Mouse (Mus musculus) midbrain, embryonic 10.5 days (tissue): Measurements from ENCODE around the gene Slc25a11. TPM values are rescaled to one million over a fixed set of nuclear protein-coding genes. Genes with fewer than 3 reads are reported as not detected.
A peak's percentile ranks its signal among the peaks of the same experiment; 100 is the strongest.

Experiments
- DNase-seq: peaks from one replicate; pipeline ENCODE4 v3.0.0-alpha.2; 2017; ENCODE audit warnings: low spot score
- H3K27ac ChIP-seq: fragments of 300-500 bp; sonication (generic); replicated peaks from 2 replicates; pipeline ENCODE4 v1.5.1; 2016; ENCODE audit warnings: mild to moderate bottlenecking
- H3K27me3 ChIP-seq: fragments of 300-500 bp; sonication (generic); 2 replicates; pipeline ENCODE4 v1.6.1; 2016; ENCODE audit warnings: low read depth, mild to moderate bottlenecking; ENCODE audit not compliant: poor library complexity, severe bottlenecking
- H3K36me3 ChIP-seq: fragments of 300-500 bp; sonication (generic); 2 replicates; pipeline ENCODE4 v1.6.1; 2016; ENCODE audit warnings: mild to moderate bottlenecking, moderate library complexity
- H3K4me1 ChIP-seq: fragments of 300-500 bp; sonication (generic); 2 replicates; pipeline ENCODE4 v1.6.1; 2016
- H3K4me3 ChIP-seq: fragments of 300-500 bp; sonication (generic); 2 replicates; pipeline ENCODE4 v1.5.1; 2016; ENCODE audit warnings: mild to moderate bottlenecking, moderate library complexity
- H3K9me3 ChIP-seq: fragments of 300-500 bp; sonication (generic); replicated peaks from 2 replicates; pipeline ENCODE4 v1.6.1; 2016; ENCODE audit warnings: mild to moderate bottlenecking
- WGBS: fragments of 180-500 bp; shearing (Covaris S2); methylation state at CpG from one replicate; pipeline ENCODE4 v1.1.7; 2016; 5-methylcytosine and 5-hydroxymethylcytosine counted together
- polyA plus RNA-seq: library from polyadenylated mRNA; unstranded; fragments of >200 nt; fragmentation: Nextera tagmentation; extraction: Ambion mirVana; gene quantifications from 2 replicates; pipeline ENCODE4 v1.2.1, GENCODE M21; 2016

Gene Slc25a11
- polyA plus RNA-seq, 1 experiment from 2014 or later = 142 TPM

- Histone ChIP-seq H3K4me1 (peaks cover 11% of the 10 kb centered on the region), H3K27ac (no peak overlapping the region), H3K9me3 (no peaks in the 10 kb centered on the region), H3K36me3 (peaks cover 39% of the 10 kb centered on the region), H3K4me3 (no peak overlapping the region), H3K27me3 (no peaks in the 10 kb centered on the region)
- 82% methylated on average over 6 of the region's 6 CpGs for WGBS
- DNase-seq = no peak
Observed at GRCm38 (mm10) chr11:70597301-70597700, 50.0 kb downstream of the Slc25a11 start.

- DNase-seq = no peak
Observed at GRCm38 (mm10) chr11:70596094-70596493, 51.2 kb downstream of the Slc25a11 start.

GRCm38 (mm10) chr11:70595638-70596037, 51.6 kb downstream of the Slc25a11 start:
- H3K27me3 ChIP-seq = no peaks in the 10 kb centered on the region
- no peak overlapping the region for H3K4me3 ChIP-seq
- no peak overlapping the region for H3K27ac ChIP-seq
- peaks cover 11% of the 10 kb centered on the region for H3K4me1 ChIP-seq
- no peak for DNase-seq
- H3K9me3 ChIP-seq = no peaks in the 10 kb centered on the region
- 82% methylated on average over 2 of the region's 2 CpGs for WGBS
- H3K36me3 ChIP-seq = peaks cover 27% of the 10 kb centered on the region

More at GRCm38 (mm10) chr11:70596094-70596493, 51.2 kb downstream of the Slc25a11 start:
- peak overlapping the region; percentile 59; the same call in 1 of the 2 replicates for H3K27ac ChIP-seq
- peaks cover 27% of the 10 kb centered on the region for H3K36me3 ChIP-seq
- peaks cover 11% of the 10 kb centered on the region for H3K4me1 ChIP-seq
- 56% methylated on average over 4 of the region's 4 CpGs for WGBS
- H3K4me3 ChIP-seq = 0 out of 2 replicates have a peak overlapping the region, but pooled peaks have one; percentile 16
- H3K27me3 ChIP-seq = no peaks in the 10 kb centered on the region
- H3K9me3 ChIP-seq = no peaks in the 10 kb centered on the region

GRCm38 (mm10) chr11:70594253-70594989, 52.9 kb downstream of the Slc25a11 start:
- Histone ChIP-seq H3K27ac (no peak overlapping the region), H3K4me1 (peaks cover 11% of the 10 kb centered on the region), H3K27me3 (no peaks in the 10 kb centered on the region), H3K36me3 (peaks cover 25% of the 10 kb centered on the region), H3K9me3 (no peaks in the 10 kb centered on the region), H3K4me3 (no peak overlapping the region)
- DNase-seq = no peak
- WGBS = 85% methylated on average over 15 of the region's 15 CpGs

Other genes with a start within 250 kb of the Slc25a11 start
- gene Pelp1, start 237.4 kb downstream of the Slc25a11 start, polyA plus RNA-seq = 52.2 and 53.2 TPM in 2 replicates
- gene Arrb2, start 214.8 kb downstream of the Slc25a11 start, polyA plus RNA-seq = 28.3 and 37.4 TPM in 2 replicates
- gene Med11, start 195.6 kb downstream of the Slc25a11 start, polyA plus RNA-seq = 39.7 and 44.6 TPM in 2 replicates
- 0.14 and 0.40 TPM in 2 replicates for gene Zmynd15, start 188.0 kb downstream of the Slc25a11 start, polyA plus RNA-seq
- gene Cxcl16, start 187.5 kb downstream of the Slc25a11 start, polyA plus RNA-seq = 0.46 and 0.63 TPM in 2 replicates
- 0.22 TPM in 1 of 2 replicates, not detected in the other for gene Tm4sf5, start 142.2 kb downstream of the Slc25a11 start, polyA plus RNA-seq
- gene Vmo1, start 132.9 kb downstream of the Slc25a11 start, polyA plus RNA-seq = not detected in 2 replicates
- gene Gltpd2, start 128.3 kb downstream of the Slc25a11 start, polyA plus RNA-seq = 0.15 and 0.25 TPM in 2 replicates
- 1,085 and 1,129 TPM in 2 replicates for gene Psmb6, start 122.1 kb downstream of the Slc25a11 start, polyA plus RNA-seq
- not detected in 2 replicates for gene Gm40193, start 114.5 kb downstream of the Slc25a11 start, polyA plus RNA-seq
- gene Pld2, start 107.4 kb downstream of the Slc25a11 start, polyA plus RNA-seq = 3.5 and 4.1 TPM in 2 replicates
- gene Mink1, start 84.6 kb downstream of the Slc25a11 start, polyA plus RNA-seq = 10.3 and 12.6 TPM in 2 replicates
- not detected in 2 replicates for gene 4930544D05Rik, start 31.6 kb downstream of the Slc25a11 start, polyA plus RNA-seq
- gene Chrne, start 28.3 kb downstream of the Slc25a11 start, polyA plus RNA-seq = not detected in 2 replicates
- gene Gp1ba, start 8.4 kb downstream of the Slc25a11 start, polyA plus RNA-seq = 0.44 and 0.48 TPM in 2 replicates
- 85.6 and 96.3 TPM in 2 replicates for gene Rnf167, start 244 bp downstream of the Slc25a11 start, polyA plus RNA-seq
- gene Pfn1, start 7.2 kb upstream of the Slc25a11 start, polyA plus RNA-seq = 1,553 and 1,733 TPM in 2 replicates
- gene Eno3, start 9.7 kb upstream of the Slc25a11 start, polyA plus RNA-seq = 22.6 and 32.8 TPM in 2 replicates
- gene Spag7, start 21.9 kb upstream of the Slc25a11 start, polyA plus RNA-seq = 186 TPM in 2 replicates
- gene Camta2, start 40.6 kb upstream of the Slc25a11 start, polyA plus RNA-seq = 9.8 and 12.4 TPM in 2 replicates
- gene Inca1, start 52.7 kb upstream of the Slc25a11 start, polyA plus RNA-seq = 1.00 and 1.3 TPM in 2 replicates
- 1.8 and 2.0 TPM in 2 replicates for gene Kif1c, start 53.1 kb upstream of the Slc25a11 start, polyA plus RNA-seq
- 6.9 and 10.2 TPM in 2 replicates for gene Zfp3, start 116.7 kb upstream of the Slc25a11 start, polyA plus RNA-seq
- not detected in 2 replicates for gene Scimp, start 165.1 kb upstream of the Slc25a11 start, polyA plus RNA-seq
- gene Rabep1, start 197.3 kb upstream of the Slc25a11 start, polyA plus RNA-seq = 38.2 and 39.2 TPM in 2 replicates